Mouse (Mus musculus) T-helper 17 cell (primary cell): ENCODE measurements around the gene Borcs5.
"Not testable (repeated sequence)": the region's sequence is repeated elsewhere in the genome, so short reads cannot be mapped to it uniquely, and the experiment has no call there.

Experiments
- in situ Hi-C, 2 experiments: fragments of 300-600 bp; cut with MboI, MseI; formaldehyde crosslinking; loops; 1 replicate in 1 of 2; 2 replicates in 1 of 2; pipeline ENCODE4 v1.15.1; 2025; ENCODE audit warnings: high pct_unique_total_duplicates in 2 of 2

Gene Borcs5

DNA sequence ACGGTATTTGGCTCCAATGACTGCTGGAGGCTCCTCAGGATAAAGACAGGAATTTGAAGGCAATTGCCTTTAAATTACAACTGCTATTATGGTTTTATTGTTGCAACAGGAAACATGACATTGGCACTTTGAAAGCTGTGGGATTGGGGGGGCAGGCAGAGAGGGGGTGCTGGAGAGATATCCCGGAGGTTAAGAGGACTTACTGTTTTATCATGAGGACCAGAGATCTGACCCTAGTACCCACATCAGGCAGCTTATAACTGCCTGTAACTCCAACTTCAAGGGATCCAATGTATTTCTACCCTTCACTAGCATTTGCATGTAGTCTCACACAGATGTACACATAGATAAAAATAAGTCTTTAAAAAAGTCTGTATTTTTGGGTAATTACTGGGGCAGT is 29.2 kb downstream of the Borcs5 start:
- in situ Hi-C loops = loop anchor here in 1 of 2 experiments (5.0 kb wide), 1 partner anchor 49 kb away; no protein-coding TSS in a partner anchor

DNA sequence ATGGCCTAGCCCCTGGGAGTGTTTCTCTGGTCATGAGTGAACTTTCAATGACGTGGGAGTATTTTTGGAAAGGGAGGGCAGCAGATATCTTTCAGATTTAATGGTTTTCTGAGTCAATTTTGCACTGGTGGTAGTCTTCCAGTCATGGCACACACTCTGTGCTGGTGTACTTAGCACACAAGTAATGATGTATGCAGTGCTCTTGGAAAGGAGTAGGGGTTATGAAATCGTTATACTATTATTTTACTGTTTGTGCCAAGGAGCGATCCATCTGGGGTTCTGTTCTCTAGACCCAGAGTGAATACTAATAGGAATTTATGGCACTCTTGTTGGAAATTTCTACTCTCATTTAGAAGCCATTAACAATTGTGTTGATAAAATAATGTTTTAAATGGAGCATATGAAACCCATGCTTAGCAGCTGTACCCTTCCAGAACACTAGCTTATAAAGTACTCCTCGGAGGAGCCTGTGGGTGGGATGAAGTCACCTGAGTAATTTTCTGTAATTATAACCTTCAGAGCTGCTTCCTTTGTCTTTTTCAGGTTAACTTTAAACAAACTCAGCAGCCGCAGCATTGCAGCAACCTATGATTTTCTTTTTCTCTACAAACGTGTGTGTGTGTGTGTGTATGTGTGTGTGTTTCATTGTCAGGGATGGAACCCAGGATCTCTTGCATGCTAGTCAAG is 30.0 kb downstream of the Borcs5 start:
- in situ Hi-C loops = loop anchor here in 1 of 2 experiments (5.0 kb wide), 1 partner anchor 48 kb away; no protein-coding TSS in a partner anchor

GRCm38 (mm10) chr6:134670881-134671411 is 31.6 kb downstream of the Borcs5 start:
- in situ Hi-C loops = no loop called here

DNA sequence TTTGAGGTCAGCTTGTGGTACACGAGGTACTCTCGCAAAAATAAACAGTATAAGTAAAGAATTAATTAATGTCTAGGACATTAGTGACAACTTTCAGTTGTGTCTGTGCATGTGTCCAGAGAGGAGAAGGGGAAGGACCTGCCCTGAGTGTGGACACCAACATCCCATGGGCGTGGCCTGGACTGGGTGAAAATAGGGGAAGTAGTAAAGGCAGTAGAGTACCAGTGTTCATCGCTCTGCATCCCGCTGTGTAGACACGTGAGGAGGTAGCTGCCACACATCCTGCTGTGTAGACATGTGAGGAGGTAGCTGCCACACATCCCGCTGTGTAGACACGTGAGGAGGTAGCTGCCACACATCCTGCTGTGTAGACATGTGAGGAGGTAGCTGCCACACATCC is 34.4 kb downstream of the Borcs5 start:
- in situ Hi-C loops = not testable (repeated sequence)

- in situ Hi-C loops = no loop called here
Measured at GRCm38 (mm10) chr6:134677504-134677903, 38.2 kb downstream of the Borcs5 start.

- in situ Hi-C loops = no loop called here
Measured at GRCm38 (mm10) chr6:134678037-134678436, 38.7 kb downstream of the Borcs5 start.

DNA sequence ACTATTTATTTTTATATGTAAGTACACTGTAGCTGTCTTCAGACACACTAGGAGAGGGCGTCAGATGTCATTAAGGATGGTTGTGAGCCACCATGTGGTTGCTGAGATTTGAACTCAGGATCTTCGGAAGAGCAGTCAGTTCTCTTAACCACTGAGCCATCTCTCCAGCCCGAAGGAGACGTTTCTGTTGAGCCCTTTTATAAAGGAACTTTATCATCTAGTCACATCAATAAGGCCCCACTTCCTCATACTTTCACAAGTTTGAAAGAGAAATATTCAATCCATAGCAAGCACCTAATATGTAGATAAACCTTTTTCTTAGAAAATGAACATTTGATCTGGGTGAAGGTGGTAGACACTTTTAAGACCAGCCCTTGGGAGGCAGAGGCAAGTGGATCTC is 40.0 kb downstream of the Borcs5 start:
- in situ Hi-C loops = not testable (repeated sequence)

DNA sequence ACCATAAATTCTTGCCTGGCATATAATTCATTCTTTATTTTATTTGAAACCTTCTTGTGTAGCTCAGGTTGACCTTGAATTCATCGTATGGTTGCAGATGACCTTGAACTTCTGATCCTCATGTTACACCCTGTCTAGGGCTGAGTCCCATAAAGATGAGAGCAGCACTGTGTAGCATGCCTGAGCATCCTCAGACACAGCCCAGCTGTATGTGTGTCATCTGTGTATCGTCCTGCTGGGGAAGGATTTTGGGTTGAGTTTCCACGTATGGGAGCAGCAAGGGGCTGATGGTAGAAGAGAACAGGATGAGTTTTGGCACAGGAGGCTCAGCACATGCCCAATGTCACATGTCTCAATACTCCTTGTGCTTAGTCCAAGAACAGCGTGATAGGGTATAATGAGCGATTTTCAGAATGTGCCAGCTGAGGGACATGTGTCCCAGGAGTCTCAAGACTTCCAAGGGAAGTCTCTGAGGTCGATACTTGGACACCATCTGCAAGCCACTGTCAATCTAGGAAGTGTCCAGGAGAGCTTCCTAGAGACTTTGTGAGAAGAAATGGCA is 45.1 kb downstream of the Borcs5 start:
- in situ Hi-C loops = no loop called here

- in situ Hi-C loops = no loop called here
Measured at GRCm38 (mm10) chr6:134685040-134685439, 45.7 kb downstream of the Borcs5 start.

- in situ Hi-C loops = no loop called here
Measured at GRCm38 (mm10) chr6:134685515-134685914, 46.2 kb downstream of the Borcs5 start.

DNA sequence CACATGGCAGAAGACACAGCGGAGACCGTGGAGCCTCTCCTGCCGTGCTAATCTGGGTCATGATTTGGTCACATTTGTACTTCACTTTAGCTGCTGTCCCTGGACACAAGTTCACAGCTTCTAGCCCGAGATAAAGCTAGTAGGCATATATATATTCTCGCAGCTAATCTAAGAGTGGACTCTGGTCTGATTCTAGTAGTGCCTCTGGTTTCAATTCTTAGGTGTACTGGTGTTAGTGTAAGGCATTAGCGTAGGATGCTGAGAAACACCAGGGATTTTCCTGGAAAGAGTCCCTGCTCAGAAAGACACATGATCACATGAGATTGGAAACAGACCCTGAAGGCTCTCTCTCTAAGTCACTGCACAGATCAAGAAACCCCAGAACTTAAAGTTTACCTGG is 55.2 kb downstream of the Borcs5 start:
- in situ Hi-C loops = no loop called here

DNA sequence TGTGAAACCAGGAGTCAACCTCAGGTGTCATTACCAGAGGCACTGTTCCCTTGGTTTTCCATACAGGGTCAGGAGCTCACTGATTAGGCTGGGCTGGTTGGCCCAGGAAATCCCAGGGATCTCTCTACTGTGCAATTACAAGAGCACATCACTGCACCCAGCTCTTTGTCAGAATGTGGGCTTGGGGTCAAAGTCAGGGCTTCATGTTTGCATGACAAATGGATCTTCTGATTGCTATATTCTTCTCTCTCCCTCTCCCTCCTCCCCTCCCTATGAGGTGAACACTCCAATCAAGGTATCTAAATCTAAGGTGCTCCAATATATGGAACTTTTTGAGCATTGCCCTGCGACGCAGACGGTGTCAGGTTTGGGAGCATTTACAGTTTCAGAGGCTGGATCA is 55.7 kb downstream of the Borcs5 start:
- in situ Hi-C loops = no loop called here

- in situ Hi-C loops = no loop called here
Measured at GRCm38 (mm10) chr6:134695625-134696024, 56.3 kb downstream of the Borcs5 start.

DNA sequence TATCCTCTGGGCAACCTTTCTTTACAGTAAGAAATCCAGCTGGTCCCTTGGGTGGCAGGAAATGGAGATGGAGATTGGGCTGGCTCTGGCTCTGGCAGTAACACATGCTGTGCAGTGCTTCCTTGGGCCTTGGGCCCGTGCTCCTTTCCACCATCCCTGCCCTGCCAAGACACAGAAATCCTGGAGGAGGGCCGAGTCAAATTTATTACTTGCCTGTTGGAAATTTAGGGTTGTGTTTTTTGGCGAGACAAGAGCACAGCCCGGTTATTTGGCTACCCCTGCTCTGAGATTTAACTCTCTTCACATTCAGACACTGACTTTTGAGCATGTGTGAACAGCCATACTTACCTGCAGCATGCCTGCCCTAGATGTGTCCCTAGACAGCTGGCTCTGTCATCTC is 56.8 kb downstream of the Borcs5 start:
- in situ Hi-C loops = no loop called here

GRCm38 (mm10) chr6:134696554-134696953 is 57.2 kb downstream of the Borcs5 start:
- in situ Hi-C loops = no loop called here

DNA sequence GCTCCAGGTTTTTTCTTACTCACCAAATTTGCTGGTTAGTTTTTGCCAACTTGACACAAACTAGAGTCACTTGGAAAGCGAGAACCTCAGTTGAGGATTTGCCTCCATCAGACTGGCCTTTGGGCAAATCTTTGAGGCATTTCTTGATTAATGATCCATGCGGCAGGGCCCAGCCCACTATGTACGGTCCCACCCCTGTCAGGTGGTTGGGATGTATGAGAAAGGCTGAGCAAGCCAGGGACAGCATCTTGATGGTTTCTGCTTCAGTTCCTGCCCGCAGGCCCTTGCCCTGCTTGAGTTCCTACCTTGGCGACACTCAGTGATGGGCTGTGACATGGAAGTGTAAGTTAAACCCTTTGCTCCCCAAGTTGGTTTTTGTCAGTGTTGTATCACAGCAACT is 58.9 kb downstream of the Borcs5 start:
- in situ Hi-C loops = no loop called here

GRCm38 (mm10) chr6:134700451-134701210 is 61.3 kb downstream of the Borcs5 start:
- in situ Hi-C loops = loop anchor here in 1 of 2 experiments (25.0 kb wide), 1 partner anchor 662 kb away; the partner anchor contains the start of gene Emp1

DNA sequence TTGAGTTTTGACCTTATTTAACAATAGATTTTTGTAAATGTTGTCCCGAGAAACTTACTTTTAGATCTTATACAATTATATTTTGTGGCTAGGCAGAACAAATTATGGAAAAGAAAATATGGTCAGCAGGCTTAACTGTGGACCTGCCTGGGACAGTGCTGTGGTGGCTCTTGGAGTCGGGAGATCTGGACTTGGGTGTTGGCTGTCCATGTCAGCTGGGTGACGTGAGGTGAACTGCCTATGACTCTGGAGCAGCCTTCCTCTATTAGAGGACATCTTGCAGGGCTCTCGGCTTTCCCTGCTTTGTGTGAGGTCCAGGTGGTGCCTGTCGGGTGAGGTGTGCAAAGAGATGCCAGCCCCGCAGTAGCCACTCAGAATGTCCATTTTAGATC is 61.9 kb downstream of the Borcs5 start:
- in situ Hi-C loops = loop anchor here in 1 of 2 experiments (25.0 kb wide), 1 partner anchor 661 kb away; the partner anchor contains the start of gene Emp1

DNA sequence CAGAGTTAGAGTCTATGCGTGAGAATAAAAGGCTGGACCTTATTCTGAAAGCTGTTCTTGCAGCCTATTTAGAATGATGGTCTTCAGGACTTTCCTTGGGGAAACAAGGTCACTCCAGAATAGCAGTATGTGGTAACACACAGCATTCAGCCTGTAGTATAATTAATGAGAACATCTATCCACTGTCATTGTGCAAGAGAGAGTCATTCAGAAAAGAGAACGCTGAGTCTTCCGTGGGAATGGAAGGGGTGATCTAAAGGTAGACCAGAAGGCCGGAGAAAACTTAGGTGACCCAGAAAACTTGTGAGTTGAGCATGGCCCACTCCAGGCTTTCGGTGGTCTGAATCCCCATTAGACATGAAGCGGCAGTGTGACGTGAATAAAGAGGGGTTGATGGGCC is 62.9 kb downstream of the Borcs5 start:
- in situ Hi-C loops = loop anchor here in 1 of 2 experiments (25.0 kb wide), 1 partner anchor 660 kb away; the partner anchor contains the start of gene Emp1

- in situ Hi-C loops = loop anchor here in 1 of 2 experiments (25.0 kb wide), 1 partner anchor 659 kb away; the partner anchor contains the start of gene Emp1
Measured at GRCm38 (mm10) chr6:134703053-134703690, 63.9 kb downstream of the Borcs5 start.

- in situ Hi-C loops = loop anchor here in 1 of 2 experiments (25.0 kb wide), 1 partner anchor 656 kb away; the partner anchor contains the start of gene Emp1
Measured at GRCm38 (mm10) chr6:134706467-134706866, 67.2 kb downstream of the Borcs5 start.
